Mouse (Mus musculus) adipocyte (in vitro differentiated cells): ENCODE measurements around the gene Bcdin3d.
A peak's percentile ranks its signal among the peaks of the same experiment; 100 is the strongest.

Experiments
- DNase-seq: peaks from one replicate; pipeline ENCODE4 v3.0.0-alpha.2; 2016; ENCODE audit warnings: low spot score

Gene Bcdin3d

DNA sequence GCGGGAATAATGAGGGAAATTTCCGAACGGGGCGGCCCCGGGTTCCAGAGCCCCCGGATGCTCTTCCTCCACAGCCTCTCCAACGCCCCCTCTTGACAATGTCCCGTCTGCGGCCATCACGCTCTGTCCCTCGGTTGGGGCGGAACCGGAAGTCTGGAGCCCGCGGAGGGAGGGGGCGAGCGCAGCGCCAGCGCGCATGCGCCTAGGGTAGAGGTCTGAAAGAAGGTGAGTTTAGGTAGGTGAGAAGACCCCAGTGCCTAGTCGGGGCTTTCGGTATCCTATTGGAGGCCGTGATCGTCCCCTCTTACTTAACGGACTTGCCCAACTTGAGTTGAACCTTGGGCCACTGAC lies at the start of gene Bcdin3d:
Gene Bcdin3d, minus strand, starts transcription at position 155 of the 351 bp plus-strand sequence.
- DNase-seq, result peak; percentile 93

DNA sequence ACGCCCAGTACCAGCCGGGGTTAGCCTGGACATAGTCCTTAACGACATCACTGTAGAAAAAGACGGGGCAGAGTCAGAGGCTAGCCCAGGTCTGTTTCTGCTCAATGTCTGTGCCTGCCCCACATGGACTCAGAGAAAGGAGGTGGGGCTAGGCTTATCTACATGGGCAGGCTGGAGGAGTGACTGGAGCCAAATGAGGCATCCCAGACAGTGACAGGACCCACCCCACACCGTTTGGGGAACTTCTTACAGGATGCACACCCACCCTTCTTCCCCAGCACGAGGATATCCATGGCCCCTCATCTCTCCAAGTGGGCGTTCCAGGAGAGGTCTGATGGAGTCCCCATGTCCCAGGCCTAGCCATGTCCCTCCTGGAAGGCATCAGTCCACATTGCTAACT lies 45.8 kb upstream of the Bcdin3d start:
- no peak for DNase-seq

DNA sequence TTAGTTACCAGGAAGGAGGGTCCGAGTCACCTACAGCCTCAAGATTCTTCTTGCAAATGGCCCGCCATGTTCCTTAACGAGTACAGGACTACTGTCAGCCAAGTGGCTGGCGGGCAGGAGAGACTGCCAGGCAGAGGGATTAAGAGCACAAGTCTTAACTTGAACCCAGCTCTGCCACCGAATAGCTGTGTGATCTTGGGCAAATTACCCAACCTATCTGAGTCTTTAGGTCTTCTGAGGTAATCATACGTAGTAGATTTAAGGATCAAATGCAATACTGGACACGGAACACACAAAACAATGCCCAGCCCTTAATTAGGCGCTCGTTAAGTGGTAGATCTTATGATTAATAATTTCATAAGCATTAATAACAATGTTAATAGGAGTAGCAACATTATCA lies 45.1 kb upstream of the Bcdin3d start:
- DNase-seq, result no peak

DNA sequence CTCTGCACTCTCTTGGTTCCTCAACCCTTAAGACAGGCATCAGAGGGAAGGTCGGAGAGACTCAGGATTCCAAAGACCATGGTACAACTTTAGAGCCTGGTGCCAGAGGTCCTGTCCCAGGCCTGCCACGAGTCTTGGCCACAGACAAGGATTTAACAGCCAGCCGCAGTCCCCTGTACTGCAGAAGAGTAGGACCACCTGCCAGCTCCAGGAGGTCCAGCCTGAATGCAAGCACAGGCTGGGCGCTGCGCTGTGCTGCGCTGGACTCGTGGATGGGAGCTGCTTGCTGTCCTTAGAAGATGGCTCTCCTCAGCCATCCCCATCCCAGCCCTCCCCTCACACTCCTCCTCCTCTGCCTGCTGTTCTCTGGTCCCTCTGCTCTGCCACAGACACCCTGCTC lies 43.2 kb upstream of the Bcdin3d start:
- DNase-seq, result no peak

DNA sequence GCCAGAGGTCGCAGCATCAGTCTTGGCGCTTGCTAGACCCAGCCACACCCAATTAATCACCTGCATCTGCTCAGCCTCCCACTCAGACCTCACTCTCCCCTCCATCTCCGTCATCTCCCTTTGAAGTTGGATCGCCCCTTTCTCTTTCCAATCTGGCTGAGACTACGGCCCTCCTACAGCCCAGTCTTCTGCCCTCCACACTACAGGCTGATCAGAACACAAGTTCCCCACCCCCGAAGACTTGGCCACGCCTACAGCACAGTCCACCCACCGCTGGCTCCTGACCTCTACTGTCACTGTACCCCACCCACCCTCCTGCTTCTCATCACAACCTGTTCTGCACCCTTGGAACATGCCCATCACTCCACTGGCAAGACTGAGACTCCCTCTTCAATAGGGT lies 42.2 kb upstream of the Bcdin3d start:
- DNase-seq, result no peak

DNA sequence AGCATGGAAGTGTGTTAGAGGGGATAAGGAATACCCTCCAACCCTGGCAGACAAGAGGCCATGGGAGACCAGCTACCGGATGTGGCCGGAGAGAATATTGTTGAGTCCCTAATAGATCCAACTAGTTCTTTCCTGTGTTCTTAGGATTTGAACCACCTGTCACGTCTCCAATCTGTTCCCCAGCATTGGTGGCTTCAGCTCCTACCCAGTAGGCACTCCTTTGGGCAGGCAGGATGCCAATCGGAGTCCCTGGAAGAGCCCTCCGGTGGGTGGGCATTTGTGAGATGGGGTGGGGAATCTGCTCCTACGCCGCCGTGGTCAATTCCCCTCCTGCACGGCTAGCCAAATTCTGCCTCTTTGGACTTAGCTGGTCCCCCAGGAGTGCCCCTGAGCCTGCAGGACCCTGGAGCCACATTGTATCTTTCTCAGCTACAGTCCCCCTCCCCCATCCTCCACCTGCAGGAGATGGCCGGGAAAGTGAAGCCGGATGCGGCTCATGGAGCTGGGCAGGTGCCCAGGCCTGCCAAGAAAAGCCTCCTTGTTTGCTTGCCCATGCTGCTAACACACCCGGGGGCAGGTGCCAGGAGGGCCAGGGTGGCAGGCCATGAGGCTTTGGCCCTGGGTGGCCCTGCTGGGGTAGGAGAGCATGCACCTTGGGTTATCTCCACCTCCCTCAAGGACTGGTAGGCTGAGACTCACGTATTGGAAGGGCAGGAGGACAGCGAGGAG lies 37.4 kb upstream of the Bcdin3d start:
- no peak for DNase-seq

DNA sequence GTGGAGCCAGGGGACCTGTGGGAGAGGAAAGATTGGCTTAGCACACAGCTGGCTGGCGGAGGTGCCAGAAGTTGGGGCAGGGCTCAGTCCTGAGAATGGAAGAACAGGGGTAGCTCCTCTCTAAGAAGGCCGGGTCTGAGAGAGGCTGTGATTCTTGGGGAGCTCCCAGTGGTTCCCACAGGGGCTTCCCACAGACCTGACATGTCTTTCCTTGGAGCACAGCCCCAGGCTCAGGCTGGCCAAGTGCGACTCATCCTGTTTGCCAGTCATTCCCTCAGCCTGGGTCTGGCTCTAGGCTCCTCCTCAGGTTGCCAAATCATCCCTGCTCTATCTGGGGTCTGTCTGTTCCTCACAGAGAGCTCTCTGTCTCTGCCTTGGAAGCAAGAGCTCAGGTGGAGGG lies 36.1 kb upstream of the Bcdin3d start:
- DNase-seq, result peak; percentile 38

DNA sequence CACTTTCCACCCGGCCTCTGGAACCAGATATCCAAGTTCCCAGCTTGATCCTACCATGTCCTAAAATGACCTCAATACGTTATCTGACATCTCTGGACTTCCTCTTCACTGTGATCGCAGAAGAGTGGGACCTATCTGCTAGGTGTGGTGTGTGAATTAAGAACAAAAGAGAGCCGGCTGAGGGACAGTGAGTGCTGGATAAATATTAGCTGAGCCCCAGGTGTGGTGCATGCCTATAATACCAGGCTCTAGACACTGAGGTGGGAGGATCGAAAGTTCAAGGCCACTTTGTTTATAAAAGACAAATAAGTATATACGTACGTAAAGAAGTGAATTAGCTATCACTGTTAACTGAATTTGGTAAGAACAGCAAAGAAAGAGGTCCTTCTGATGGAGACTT lies 35.3 kb upstream of the Bcdin3d start:
- no peak for DNase-seq

DNA sequence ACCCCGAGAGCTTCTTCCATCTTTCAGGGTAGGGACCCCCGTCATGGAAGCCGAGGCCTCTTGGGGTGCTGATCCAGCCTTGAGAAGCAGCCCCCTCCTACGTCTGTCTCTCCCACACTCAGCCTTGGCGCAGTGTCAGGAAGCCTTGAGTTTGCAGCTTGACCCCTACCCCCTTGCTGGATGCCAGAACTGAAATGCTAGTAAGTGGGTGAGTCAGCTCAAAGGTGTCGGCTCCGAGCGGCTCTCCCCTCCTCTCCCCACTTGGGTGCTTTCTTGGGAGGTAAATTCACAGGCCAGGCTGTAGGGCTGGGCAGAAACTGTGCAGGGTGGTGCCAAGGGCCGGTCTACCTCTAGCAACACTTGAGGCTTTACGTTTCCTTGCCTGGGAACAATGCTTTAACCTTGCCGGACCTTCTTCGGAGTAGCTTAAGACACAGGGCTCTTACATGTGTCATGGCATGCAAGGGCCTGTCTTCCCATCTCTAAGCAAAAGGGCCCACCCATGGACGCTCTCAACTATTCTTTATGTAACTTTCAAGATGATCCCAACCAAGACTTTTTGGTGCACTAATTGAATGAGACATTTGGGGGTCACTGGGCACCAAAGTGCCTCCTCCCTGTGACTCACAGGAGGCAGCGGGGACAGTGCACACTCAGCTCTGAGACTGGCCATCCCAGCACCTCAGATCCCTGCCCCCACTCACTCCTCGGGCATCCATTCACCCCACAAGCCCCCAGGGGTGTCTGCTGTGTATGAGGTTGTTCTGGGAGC lies 31.0 kb upstream of the Bcdin3d start:
- peak; percentile 52 for DNase-seq

DNA sequence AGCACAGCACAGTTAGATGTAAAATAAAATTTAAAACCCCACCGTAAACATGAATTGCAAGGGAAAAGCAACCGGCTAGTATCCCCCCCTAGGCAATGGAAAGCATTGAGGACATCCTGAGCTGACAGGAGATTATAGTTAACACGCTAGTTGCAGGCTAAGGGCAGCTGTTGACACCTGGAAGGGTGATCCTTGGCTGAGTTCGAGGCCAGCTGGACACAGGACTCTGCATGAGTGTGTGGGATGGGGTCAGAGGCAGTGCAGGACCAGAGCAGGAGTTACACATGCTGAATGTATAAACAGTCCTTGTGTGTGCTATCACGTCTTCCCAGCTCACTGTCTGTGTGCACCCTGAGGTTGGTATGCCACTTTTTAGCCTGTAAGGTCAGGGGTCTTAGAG lies 28.7 kb upstream of the Bcdin3d start:
- DNase-seq, result no peak

DNA sequence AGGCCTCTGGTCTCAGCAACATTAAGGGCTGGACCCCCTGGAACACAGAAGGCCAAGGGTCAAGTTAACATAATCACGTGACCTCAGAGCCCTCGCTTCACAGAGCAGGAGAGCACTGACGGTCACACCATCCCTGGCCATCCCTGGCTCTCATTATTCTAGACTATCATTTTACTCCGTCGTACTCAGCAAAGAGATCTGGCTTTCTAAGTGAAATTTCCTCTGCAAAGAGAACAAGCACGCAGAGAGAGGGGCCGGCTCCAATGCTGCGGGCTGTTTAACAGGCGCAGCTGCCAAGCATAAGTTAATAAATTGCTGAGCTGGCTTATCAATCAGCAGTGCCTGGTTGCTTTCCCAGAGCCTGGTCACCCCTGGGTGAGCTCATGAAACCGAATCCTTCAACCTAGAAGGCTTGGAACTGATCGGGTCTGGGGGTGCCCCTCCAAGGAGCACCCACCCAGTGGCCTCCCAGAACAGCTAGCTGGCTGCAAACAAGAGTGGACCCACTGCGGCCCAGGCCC lies 27.8 kb upstream of the Bcdin3d start:
- DNase-seq, result no peak

DNA sequence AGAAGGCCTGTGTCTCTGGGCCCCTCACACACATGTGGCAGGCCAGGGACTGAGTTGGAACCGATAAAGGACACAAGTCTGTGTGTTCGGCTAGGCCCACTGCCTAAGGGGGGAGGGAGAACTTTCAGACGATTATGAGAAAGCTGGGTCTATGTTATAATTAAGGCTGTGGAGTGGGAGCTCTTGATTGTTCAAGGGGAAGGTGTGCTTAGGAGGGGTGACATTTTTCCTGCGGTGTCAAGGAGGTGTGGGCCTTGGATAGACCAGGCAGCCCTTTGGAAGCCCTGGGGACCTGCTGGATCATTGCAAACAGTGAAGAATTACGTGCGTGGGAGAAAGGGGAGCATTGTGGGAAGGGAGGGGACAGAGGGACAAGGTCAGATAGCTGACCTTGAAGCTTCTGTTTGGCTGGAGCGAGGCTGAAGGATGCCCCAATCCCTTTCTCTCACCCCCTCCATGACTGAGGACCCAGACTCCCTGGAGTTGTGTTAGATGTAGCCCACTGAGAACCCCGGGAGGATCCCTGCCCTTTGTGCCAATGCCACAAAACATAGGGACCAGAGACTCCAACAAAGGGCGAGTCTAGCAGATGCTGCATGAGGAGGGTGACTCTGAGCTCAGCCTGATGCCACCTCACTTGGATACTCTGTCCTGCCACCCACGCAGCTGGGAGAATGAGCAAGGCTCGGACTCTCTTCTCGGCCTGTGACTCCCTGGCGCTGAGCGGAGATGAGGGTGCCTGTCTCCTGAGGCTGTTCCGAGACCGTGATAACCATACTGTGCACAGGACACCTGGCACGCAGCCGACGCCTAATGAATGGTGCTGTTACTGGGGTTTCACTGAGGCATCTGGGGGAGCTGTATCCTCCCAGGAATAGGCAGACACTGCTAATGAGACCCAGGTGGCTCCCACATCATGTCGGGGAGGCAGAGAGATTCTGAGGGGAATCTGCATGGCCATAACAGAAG lies 27.0 kb upstream of the Bcdin3d start:
- DNase-seq, result no peak

DNA sequence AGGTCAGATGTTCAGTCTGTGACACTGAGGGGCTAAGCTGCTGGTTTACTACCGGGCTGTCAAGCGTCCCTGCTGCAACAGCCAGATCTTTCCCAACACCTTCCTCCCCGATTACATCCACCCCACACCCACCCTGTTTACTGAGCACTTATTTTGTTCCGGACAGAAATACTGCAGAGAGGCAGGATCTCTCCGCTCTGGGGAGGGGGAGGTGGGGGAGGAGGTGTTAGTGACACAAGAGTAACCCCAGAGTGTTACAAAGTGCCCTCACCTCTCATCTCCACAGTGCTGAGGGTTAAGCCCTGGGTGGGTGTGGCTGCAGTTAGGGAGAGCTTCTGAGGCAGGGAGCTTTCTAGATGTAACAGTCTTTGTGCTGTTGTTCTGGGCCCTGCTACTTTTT lies 25.8 kb upstream of the Bcdin3d start:
- DNase-seq, result no peak

DNA sequence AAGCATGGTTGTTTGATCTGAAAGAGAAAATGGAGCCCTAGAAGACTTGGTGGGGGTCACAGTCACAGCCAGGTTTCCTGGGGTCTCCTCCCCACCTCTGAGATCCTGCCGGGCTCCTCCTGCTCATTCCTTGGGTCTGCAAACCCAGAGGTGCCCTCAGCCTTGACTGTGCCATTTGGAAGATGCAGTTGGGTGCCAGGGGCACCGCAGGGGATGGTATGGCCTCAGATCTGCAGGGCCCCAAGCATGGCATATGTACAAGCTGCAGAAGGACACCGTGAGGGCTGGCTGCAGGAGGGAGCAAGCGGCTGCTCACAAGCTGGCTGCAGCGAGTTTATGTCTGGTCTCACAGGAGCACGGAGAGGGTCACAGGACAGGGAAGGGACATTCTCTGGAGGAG lies 25.2 kb upstream of the Bcdin3d start:
- no peak for DNase-seq

DNA sequence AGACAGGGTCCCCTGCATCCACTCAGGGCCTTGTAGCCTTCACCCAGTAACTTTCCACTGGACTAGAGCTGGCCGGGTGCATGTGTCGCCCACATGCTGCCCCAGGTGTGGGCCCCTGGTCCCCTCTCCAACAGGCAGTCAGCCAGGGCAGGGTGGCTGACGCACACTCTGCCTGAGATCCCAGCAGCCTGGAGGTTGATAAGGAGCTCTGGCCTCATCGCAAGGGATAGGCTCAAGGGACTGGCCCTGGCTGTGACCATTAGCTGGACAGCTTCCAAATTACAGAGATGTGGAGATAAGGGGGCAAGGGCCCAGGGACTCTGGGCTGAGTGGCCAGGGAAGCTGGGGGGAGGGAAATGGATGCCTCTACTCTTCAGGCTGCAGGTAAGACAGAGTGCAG lies 24.3 kb upstream of the Bcdin3d start:
- peak; percentile 53 for DNase-seq

DNA sequence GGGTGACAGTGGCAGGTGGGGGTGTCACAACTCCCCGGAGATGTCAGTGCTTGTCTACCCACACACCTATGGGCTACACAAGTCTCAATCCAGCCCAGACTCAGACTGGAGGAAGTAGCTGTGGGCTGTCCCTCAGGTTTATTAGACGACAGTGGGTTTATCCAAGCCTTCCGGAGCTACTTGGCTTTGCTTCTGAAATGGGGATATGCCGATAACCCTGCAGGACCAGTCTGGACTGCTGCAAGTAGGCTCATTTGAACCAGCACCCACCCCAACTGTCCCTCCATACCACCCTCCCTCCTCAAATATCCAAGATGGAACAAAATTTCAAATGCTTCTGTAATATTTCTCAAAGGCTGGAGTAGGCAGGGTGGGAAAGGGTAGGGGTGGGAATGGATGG lies 23.8 kb upstream of the Bcdin3d start:
- DNase-seq, result no peak

DNA sequence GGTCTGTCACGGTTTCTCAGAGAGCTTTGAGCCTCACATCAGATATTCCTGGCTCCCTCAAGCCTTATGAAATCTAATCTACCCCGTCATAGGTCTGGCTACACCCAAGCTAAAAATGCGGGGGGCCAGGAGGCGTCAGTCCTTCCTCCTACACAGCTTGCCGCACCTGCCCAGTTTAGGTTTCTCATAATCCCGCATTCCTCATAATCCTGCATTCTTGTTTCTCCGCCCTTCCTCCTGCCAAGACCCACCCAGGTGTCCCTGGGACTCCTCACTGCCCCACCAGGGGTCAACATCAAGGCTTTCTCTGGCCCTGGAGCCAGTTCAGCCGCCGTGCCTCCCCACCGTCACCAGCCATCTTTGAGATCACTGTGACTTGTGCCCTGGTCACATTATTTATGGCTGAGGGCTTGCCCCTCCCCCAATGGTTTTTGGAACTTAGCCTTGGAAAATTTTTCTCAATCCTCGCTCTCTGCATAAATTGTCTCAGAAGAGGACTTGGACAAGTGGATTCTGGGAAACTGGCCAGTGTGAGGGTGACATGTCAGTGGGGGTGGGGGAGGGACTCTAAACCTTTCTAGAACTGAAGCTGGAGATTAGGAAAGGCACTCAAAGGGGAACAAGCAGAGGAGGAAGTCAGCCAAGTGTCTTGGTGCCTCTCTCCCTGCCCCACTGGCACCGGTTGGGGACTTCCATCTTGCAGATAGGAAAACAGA lies 23.2 kb upstream of the Bcdin3d start:
- DNase-seq, result peak; percentile 100

DNA sequence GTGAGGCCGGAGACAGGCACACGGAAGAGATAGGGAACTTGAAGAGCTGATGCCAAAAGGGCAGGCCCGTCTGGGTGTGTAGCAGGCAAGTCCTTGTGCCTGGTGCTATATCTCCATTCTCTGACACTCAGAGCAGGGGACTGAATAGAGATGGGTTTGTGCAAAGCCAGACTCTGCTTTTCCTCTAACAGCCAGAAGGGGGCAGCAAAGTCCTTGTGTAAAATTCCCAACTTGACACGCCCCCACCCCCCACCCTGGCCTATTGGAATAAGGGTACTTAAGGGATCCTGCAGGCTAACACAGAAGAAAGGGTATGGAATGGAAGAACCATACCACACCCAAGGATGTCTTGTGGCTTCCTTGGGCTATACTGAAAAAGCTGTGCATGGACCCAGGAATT lies 22.5 kb upstream of the Bcdin3d start:
- peak; percentile 93 for DNase-seq

DNA sequence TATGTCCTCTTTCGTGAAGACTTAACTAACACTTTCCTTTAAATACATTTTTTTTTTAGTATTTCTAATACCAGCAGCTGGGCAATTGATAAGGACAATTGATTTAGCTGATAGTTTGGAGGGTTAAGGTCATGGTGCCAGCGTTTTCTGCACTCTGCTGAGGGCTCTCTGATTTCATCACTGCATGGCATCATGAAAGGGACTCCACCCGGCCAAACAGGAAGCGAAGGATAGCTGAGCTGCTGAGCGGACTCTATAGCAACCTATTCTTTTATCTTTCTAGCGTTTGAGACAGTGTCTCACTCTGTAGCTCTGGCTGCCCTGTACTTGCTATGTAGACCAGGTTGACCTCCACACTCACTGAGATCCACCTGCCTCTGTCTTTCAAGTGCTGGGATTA lies 10.2 kb upstream of the Bcdin3d start:
- DNase-seq, result no peak

DNA sequence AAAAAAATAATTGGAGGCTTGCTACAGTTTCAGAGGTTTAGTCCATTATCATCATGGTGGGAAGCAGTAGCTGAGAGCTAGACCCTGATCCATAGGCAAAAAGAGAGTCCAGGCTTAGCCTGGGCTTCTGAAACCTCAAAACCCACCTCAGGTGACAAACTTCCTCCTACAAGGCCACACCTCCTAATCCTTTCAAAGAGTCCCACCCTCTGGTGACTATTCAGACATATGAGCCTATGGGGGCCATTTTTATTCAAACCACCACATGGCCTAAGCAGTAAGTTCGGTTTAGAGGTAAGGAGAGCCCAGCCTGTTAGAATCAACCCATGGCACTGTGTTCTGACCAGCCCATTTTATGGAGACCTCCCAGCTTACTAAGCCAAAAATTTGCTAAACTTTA lies 1.3 kb upstream of the Bcdin3d start:
- no peak for DNase-seq

DNA sequence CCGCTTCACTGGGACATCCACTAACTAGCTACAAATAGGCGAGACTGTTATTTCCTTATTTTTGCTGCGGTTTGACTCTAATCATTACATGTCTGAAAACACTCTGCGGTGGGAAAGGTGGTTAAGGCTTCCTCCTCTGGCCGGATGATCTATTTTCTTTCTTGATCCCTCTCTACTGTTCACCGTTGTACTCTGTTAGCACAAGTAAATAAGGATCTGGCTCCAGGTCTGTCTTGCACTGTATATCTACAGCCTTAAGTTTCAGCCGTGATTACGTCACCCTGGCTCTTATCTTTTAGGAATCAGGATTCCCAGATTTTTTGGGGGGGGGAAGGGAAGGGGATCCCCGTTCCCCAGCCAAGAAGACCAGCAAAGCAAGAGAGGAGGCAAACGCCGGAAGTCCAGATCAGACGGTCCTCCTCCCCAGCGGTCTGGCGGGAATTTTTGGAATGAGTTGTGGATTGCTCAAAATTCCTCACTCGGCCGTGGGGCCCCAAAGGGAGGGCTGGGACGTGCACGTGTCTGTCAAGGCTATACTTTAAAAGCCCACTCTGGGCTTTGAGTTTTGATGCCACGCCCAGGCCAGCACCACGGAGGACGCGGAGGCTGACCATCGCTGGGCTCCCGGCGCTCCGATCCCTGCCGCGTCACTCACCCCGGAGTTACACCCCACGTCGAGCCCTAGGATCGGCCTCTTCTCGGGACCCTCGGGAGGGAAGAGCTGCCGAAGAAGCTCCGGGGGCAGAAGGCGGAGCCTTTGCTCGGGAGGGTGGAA lies 542 bp downstream of the Bcdin3d start:
- DNase-seq, result peak; percentile 88
